Mouse (Mus musculus): Measurements from ENCODE around the gene Trub2.

Gene Trub2

GRCm38 (mm10) chr2:29724664-29725365 lies 63.5 kb downstream of the Trub2 start:
- DNase-seq (ENCODE audit: low spot score): no peak

- DNase-seq (ENCODE audit: low spot score): no peak
Measured at GRCm38 (mm10) chr2:29723132-29723531, 65.2 kb downstream of the Trub2 start.

- no peak for DNase-seq (ENCODE audit: low spot score)
Measured at GRCm38 (mm10) chr2:29718581-29718980, 69.7 kb downstream of the Trub2 start.

GRCm38 (mm10) chr2:29716691-29717090 lies 71.6 kb downstream of the Trub2 start:
- no peak for DNase-seq (ENCODE audit: low spot score)

DNA sequence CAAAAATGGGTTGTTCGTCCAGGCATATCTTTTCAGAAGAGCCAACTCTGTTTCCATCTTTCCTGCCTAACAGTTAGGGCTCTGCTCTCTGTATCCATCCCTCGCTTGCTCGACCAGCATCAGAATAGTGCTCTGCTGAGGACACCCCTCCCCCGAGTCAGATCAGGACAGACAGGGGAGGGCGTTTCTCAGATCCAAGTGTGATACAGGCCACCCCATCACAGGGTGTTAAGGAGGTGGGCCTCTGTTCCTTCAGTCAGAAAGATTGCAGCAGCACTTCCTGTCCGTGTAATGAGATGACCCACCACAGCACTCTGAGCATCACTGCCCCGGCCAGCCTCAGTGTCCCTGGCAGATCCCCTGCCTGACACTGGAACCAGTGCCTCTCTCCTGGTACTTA lies 72.2 kb downstream of the Trub2 start:
- DNase-seq (ENCODE audit: low spot score): no peak

- no peak for DNase-seq (ENCODE audit: low spot score)
Measured at GRCm38 (mm10) chr2:29714127-29714526, 74.2 kb downstream of the Trub2 start.

- DNase-seq (ENCODE audit: low spot score): no peak
Measured at GRCm38 (mm10) chr2:29713501-29713900, 74.8 kb downstream of the Trub2 start.

DNA sequence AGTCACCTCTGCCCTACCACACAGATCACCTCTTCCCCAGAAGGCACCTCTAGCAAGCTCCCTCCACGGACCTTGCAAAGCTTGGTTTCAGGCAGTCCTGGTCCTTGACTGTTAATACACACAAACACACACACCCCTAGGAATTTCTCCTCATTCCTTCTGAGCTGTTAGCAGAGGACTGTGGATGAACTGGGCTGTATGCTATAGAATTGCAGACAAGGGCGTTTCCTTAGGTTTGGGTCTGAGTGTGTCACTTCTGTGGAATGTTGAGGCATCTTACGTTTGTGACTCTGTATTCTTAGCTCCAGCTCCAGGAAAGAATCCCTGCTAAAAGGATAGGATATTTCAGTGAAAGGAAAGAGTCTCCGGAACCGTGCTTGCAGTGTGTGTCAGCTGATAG lies 76.4 kb downstream of the Trub2 start:
- DNase-seq (ENCODE audit: low spot score): no peak
